Mouse (Mus musculus) heart, adult 8-10 months (tissue): ENCODE measurements around the gene Aplnr. TPM values are rescaled to one million over a fixed set of nuclear protein-coding genes. Genes with fewer than 3 reads are reported as not detected.

Source experiments
- DNase-seq: peaks from one replicate; pipeline ENCODE4 v3.0.0; 2022; ENCODE audit warnings: low spot score
- total RNA-seq, 4 experiments: library from RNA; stranded (reverse); gene quantifications; 2 replicates each; pipeline ENCODE4 v1.2.4; 2022

Aplnr gene
- total RNA-seq, 4 experiments from 2014 or later: 10.3 to 26.7 (median 25.4) TPM

GRCm38 (mm10) chr2:85187582-85188151 is 51.6 kb downstream of the Aplnr start:
- no peak for DNase-seq

Other genes with a start within 250 kb of the Aplnr start
- gene Rtn4rl2, start 249.5 kb upstream of the Aplnr start, total RNA-seq: 1 to 10 TPM; 1.6 to 3.9 (median 2.3) TPM
- 10 to 100 TPM; 60.6 to 71.4 (median 66.2) TPM for gene Slc43a3, start 199.6 kb upstream of the Aplnr start, total RNA-seq
- not detected for gene Prg2, start 155.8 kb upstream of the Aplnr start, total RNA-seq
- gene Prg3, start 148.0 kb upstream of the Aplnr start, total RNA-seq: not detected
- gene Ssrp1, start 99.0 kb upstream of the Aplnr start, total RNA-seq: 10 to 100 TPM; 35.3 to 42.5 (median 38.4) TPM
- gene P2rx3, start 98.8 kb upstream of the Aplnr start, total RNA-seq: under 1 TPM; 0.22 to 0.83 (median 0.62) TPM
- gene Tnks1bp1, start 88.2 kb upstream of the Aplnr start, total RNA-seq: 10 to 100 TPM; 40.7 to 60.5 (median 54.9) TPM
- 1 to 10 TPM in 3 of 4 experiments, under 1 TPM in 1; 0.84 to 2.4 (median 2.0) TPM for gene Lrrc55, start 61.0 kb downstream of the Aplnr start, total RNA-seq
- gene Olfr987, start 203.1 kb downstream of the Aplnr start, total RNA-seq: not detected
- not detected for gene Olfr988, start 227.0 kb downstream of the Aplnr start, total RNA-seq